Mouse (Mus musculus): ENCODE results near the gene Kcnh4.

Kcnh4 gene

DNA sequence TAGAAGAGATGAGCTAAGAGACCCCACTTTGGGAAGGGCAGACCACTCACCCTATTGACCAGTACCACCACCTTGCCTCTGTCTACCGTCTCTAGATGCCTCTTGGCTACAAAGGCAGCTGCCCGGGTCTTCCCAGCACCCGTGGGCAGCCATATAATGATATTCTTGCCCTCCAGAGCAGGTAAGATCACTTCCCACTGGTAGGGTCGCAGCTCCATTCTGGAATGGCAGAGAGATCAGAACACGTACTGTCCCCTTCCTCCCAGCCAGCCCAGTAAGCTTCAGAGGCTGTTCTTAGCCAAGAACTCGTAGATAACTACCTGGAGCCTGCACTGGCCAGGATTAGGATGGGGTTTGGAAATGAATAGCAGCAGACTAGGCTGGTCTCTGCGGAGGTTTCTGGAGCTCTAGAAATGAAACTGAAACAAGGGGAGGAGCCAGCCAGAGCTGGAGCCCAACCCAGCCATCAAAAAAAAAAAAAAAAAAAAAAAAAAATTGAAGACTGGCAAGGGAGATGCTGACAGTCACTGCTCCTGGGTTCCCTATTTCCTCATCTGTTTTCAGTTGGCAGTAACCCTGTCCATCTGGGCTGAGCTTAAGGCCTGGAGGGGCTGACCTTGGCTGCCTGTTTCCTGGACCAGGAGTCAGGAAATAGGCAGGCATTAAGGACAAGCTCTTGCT is 55.8 kb downstream of the Kcnh4 start, which contains the start of gene Dhx58:
TSS of gene Dhx58 (minus strand) at position 421 of the 681 bp plus-strand sequence.
- Histone ChIP-seq H3K4me1 (replicated peaks; ENCODE audit: low read depth, low read length) (peaks cover 51% of the 10 kb centered on the region), H3K4me3 (replicated peaks; ENCODE audit: low read length) (no peak within 1 kb of the TSS), H3K27me3 (ENCODE audit: insufficient read depth, low read length) (0 out of 2 replicates have a peak, but pooled peaks cover 5% of the 10 kb centered on the region), H3K36me3 (ENCODE audit: insufficient read depth, low read length) (peaks cover 48% of the 10 kb centered on the region), H3K9me3 (ENCODE audit: low read length) (no peaks in the 10 kb centered on the region)
- TF ChIP-seq NANOG (IDR thresholded peaks at IDR 0.05; ENCODE audit: borderline replicate concordance, low read length) (no peak), CTCF (conservative IDR thresholded peaks at IDR 0.05; ENCODE audit: low read length) (no peak), POU5F1 (IDR thresholded peaks at IDR 0.05; ENCODE audit: borderline replicate concordance, low read length) (no peak)

DNA sequence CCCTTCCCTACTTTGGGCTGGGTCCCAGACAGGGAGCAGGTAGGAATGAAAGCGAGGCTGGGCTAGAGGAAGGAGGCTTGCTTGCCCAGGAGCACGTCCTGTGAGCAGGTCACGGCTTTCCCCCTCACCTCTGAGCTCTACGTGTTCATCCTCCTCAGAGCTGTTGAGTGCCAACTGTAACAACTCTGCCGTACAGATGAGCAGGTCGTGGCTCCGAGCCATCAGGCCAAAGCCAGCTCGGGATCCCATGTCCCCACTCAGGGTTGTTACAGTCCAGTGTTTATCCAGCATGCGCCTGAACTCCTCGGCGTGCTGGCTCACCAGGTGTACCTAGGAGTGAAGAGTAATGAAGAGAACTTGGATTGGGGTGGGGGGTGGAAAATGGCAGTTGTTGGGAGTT is 56.4 kb downstream of the Kcnh4 start:
- peaks cover 45% of the 10 kb centered on the region for H3K4me1 ChIP-seq (replicated peaks; ENCODE audit: low read depth, low read length)
- H3K27me3 ChIP-seq (ENCODE audit: insufficient read depth, low read length): peaks cover 7% of the 10 kb centered on the region; the same call in 1 of the 2 replicates
- TF ChIP-seq POU5F1 (IDR thresholded peaks at IDR 0.05; ENCODE audit: borderline replicate concordance, low read length): no peak
- TF ChIP-seq NANOG (IDR thresholded peaks at IDR 0.05; ENCODE audit: borderline replicate concordance, low read length): no peak
- TF ChIP-seq CTCF (conservative IDR thresholded peaks at IDR 0.05; ENCODE audit: low read length): no peak
- H3K9me3 ChIP-seq (ENCODE audit: low read length): no peaks in the 10 kb centered on the region
- H3K4me3 ChIP-seq (replicated peaks; ENCODE audit: low read length): no peak overlapping the region
- H3K36me3 ChIP-seq (ENCODE audit: insufficient read depth, low read length): peaks cover 42% of the 10 kb centered on the region

GRCm38 (mm10) chr11:100702906-100703305 is 56.8 kb downstream of the Kcnh4 start:
- TF ChIP-seq POU5F1 (IDR thresholded peaks at IDR 0.05; ENCODE audit: borderline replicate concordance, low read length) (no peak), NANOG (IDR thresholded peaks at IDR 0.05; ENCODE audit: borderline replicate concordance, low read length) (no peak), CTCF (conservative IDR thresholded peaks at IDR 0.05; ENCODE audit: low read length) (no peak)
- H3K4me1 ChIP-seq (replicated peaks; ENCODE audit: low read depth, low read length): peaks cover 40% of the 10 kb centered on the region
- H3K36me3 ChIP-seq (ENCODE audit: insufficient read depth, low read length): peaks cover 38% of the 10 kb centered on the region
- no peaks in the 10 kb centered on the region for H3K9me3 ChIP-seq (ENCODE audit: low read length)
- H3K4me3 ChIP-seq (replicated peaks; ENCODE audit: low read length): no peak overlapping the region
- peaks cover 10% of the 10 kb centered on the region; the same call in 1 of the 2 replicates for H3K27me3 ChIP-seq (ENCODE audit: insufficient read depth, low read length)

DNA sequence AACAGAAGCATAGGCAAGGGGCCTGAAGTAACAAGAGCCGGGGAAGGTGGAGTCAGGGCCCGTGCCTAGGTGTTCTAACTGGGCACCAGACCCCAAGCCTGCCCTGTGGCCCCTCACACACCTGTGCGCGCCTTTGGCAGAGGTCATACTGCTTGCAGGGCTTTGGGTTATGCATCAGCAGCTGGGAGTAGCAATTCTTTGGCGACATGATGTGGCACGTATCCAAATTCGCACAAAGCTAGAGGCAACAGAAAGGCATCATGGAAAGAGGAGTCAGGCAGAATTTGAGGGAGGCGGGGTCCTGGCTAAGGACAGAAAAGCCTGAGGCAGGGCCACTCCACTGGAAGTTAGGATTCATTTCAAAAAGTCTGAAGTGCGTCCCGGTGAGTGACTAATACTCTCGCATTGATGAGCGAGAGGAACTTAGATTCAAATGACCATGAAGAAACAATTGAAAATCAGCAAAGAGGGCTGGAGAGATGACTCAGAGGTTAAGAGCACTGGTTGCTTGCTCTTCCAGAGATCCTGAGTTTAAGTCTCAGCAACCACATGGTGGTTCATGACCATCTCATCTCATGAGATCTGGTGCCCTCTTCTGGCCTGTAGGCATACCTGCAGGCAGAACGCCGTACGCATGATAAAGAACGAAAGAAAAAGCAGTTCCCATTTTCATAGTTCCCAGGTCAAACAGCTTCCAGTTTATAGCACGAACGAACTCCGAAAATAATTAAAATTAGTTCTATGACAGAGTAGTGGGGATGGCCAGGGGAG is 57.5 kb downstream of the Kcnh4 start:
- Histone ChIP-seq H3K4me3 (replicated peaks; ENCODE audit: low read length) (peak overlapping the region; percentile 13; the same call in 1 of the 2 replicates), H3K36me3 (ENCODE audit: insufficient read depth, low read length) (peaks cover 31% of the 10 kb centered on the region), H3K9me3 (ENCODE audit: low read length) (no peaks in the 10 kb centered on the region), H3K4me1 (replicated peaks; ENCODE audit: low read depth, low read length) (peaks cover 38% of the 10 kb centered on the region), H3K27me3 (ENCODE audit: insufficient read depth, low read length) (peaks cover 10% of the 10 kb centered on the region; the same call in 1 of the 2 replicates)
- TF ChIP-seq NANOG (IDR thresholded peaks at IDR 0.05; ENCODE audit: borderline replicate concordance, low read length) (no peak), CTCF (conservative IDR thresholded peaks at IDR 0.05; ENCODE audit: low read length) (peak; percentile 85)

GRCm38 (mm10) chr11:100701301-100701700 is 58.4 kb downstream of the Kcnh4 start:
- H3K4me3 ChIP-seq (replicated peaks; ENCODE audit: low read length): peak overlapping the region; percentile 41
- peaks cover 22% of the 10 kb centered on the region for H3K36me3 ChIP-seq (ENCODE audit: insufficient read depth, low read length)
- TF ChIP-seq NANOG (IDR thresholded peaks at IDR 0.05; ENCODE audit: borderline replicate concordance, low read length) (no peak), POU5F1 (IDR thresholded peaks at IDR 0.05; ENCODE audit: borderline replicate concordance, low read length) (no peak), CTCF (conservative IDR thresholded peaks at IDR 0.05; ENCODE audit: low read length) (no peak)
- no peaks in the 10 kb centered on the region for H3K9me3 ChIP-seq (ENCODE audit: low read length)
- H3K4me1 ChIP-seq (replicated peaks; ENCODE audit: low read depth, low read length): peaks cover 41% of the 10 kb centered on the region
- H3K27me3 ChIP-seq (ENCODE audit: insufficient read depth, low read length): peaks cover 10% of the 10 kb centered on the region; the same call in 1 of the 2 replicates

DNA sequence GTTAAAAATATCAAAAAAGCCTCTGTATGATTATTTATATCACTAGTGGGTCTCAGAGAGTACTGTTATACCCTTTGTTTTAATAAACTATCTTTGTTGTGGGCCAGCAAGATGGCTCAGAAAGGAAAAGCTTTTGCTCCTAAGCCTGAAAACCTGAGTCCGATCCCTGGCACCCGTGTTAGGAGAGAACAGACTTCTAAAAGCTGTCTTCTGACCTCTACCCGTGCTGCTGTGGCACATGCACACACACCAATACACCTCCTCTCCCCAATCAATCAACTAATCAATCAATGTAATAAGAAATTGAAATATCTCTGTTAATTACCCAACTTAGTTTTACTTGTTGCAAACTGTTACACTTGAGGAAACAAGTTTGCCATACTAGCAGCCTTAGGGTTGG is 59.0 kb downstream of the Kcnh4 start:
- Histone ChIP-seq H3K27me3 (ENCODE audit: insufficient read depth, low read length) (peaks cover 10% of the 10 kb centered on the region; the same call in 1 of the 2 replicates), H3K9me3 (ENCODE audit: low read length) (no peaks in the 10 kb centered on the region), H3K36me3 (ENCODE audit: insufficient read depth, low read length) (peaks cover 16% of the 10 kb centered on the region), H3K4me1 (replicated peaks; ENCODE audit: low read depth, low read length) (peaks cover 43% of the 10 kb centered on the region), H3K4me3 (replicated peaks; ENCODE audit: low read length) (no peak overlapping the region)
- TF ChIP-seq POU5F1 (IDR thresholded peaks at IDR 0.05; ENCODE audit: borderline replicate concordance, low read length) (no peak), NANOG (IDR thresholded peaks at IDR 0.05; ENCODE audit: borderline replicate concordance, low read length) (no peak), CTCF (conservative IDR thresholded peaks at IDR 0.05; ENCODE audit: low read length) (no peak)

- TF ChIP-seq POU5F1 (IDR thresholded peaks at IDR 0.05; ENCODE audit: borderline replicate concordance, low read length) (no peak), CTCF (conservative IDR thresholded peaks at IDR 0.05; ENCODE audit: low read length) (no peak), NANOG (IDR thresholded peaks at IDR 0.05; ENCODE audit: borderline replicate concordance, low read length) (no peak)
These were observed 61.8 kb downstream of the Kcnh4 start for GRCm38 (mm10) chr11:100697921-100698320.

DNA sequence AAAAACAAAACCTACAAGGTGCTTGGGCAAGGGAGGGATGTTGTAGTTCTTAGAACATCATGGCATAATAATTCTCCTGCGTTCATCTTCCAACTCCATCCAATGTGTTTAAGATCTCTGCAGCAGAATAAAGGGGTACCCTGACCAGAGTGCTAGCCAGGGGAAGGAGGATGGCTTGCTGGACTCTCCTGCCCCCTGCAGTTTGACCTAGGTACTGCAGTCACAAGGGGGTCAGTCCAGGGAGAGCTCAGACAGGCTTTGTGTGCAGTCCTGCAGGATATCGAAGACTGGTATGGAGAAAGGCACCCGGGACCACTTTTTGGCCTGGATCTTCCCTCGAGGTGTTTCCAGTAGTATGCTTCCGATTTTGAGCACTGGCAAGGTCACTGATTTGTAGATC is 64.8 kb downstream of the Kcnh4 start:
- no peak overlapping the region for H3K4me3 ChIP-seq (replicated peaks; ENCODE audit: low read length)
- no peaks in the 10 kb centered on the region for H3K9me3 ChIP-seq (ENCODE audit: low read length)
- peaks cover 41% of the 10 kb centered on the region for H3K4me1 ChIP-seq (replicated peaks; ENCODE audit: low read depth, low read length)
- peaks cover 38% of the 10 kb centered on the region for H3K27me3 ChIP-seq (ENCODE audit: insufficient read depth, low read length)
- TF ChIP-seq POU5F1 (IDR thresholded peaks at IDR 0.05; ENCODE audit: borderline replicate concordance, low read length) (no peak), CTCF (conservative IDR thresholded peaks at IDR 0.05; ENCODE audit: low read length) (peak; percentile 97)
- H3K36me3 ChIP-seq (ENCODE audit: insufficient read depth, low read length): no peaks in the 10 kb centered on the region

More at GRCm38 (mm10) chr11:100697921-100698320, 61.8 kb downstream of the Kcnh4 start:
- Histone ChIP-seq H3K4me3 (replicated peaks; ENCODE audit: low read length) (no peak overlapping the region), H3K36me3 (ENCODE audit: insufficient read depth, low read length) (no peaks in the 10 kb centered on the region), H3K9me3 (ENCODE audit: low read length) (no peaks in the 10 kb centered on the region), H3K4me1 (replicated peaks; ENCODE audit: low read depth, low read length) (peaks cover 37% of the 10 kb centered on the region), H3K27me3 (ENCODE audit: insufficient read depth, low read length) (peaks cover 10% of the 10 kb centered on the region; the same call in 1 of the 2 replicates)
